Mouse (Mus musculus) cerebellum, postnatal 36 days (tissue): ENCODE measurements around the gene Ess2.

ENCODE experiments used
- DNase-seq, 2 experiments: peaks; one replicate each; pipeline ENCODE4 v3.0.0; 2021 to 2022; ENCODE audit warnings: mixed read lengths in 2 of 2

Gene Ess2

DNA sequence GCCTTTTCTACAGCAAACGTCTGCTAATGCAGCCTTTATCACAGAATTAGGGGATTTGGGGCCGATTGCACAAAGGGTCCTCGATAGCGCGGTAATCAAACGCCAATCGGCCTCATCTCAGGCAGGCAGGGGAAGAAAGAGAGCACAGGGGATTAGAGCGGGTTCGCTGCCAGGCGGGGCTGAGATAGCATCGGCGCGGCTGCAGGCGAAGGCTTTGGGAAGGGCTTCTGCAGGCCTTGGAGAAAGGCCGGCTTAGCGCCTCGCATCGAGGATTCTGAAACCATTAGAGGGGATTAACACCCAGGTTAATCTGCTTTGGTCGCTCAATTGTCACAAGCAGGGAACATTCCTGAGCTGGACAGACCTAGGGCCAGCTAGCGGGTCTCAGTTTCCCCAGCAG, 9.4 kb upstream of the Ess2 start:
- no peak for DNase-seq

DNA sequence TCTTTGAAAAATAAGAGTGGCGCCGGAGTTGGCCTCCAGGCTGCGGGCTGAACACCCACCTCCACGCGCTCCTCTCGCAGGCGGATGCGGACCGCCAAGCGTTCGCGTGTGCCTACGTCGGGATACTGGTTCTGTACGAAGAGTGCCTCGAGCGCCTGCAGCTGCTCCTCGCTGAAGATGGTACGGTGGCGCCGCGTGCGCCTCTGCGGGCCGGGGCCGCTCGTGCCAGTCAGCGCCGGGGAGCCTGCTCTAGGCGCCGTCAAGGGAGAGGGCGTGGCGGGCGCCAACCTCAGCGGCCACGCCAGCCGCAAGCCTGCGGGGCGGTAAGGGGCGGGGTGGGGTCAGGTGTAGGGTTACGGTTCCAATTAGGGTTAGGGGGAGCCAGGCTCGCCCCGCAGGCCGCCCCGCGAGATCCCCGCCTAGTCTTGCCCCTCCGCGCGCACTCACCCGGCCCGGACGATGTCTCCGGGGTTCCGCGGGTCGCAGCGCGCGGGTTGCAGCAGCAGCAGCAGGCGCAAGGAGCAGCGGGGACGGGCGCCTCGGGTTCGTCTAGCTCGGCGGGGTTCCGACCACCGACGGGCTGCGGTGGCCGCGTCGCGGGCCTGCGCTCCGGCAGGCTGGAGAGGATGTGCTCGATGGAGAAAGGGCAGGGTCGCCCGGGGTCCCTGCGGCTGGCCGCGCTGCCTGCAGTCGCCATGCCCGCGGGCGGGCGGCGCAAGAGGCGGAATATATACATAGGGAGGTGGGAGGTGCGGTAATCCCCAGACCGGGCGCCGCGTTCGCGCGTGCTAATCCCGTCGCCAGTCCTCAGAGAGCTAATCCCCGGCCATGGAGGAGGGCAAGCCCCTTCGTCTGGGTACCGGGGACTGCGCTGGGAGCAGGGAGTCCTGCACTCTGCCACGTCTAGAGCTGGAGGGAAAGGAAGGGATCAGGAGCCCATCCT, 3.4 kb upstream of the Ess2 start, which contains the start of gene Gsc2:
Gene Gsc2 (minus strand): TSS at position 753 of the 943 bp plus-strand sequence.
- no peak for DNase-seq

- no peak for DNase-seq
Observed at GRCm38 (mm10) chr16:17898462-17898861, 12.7 kb downstream of the Ess2 start, which contains the start of the genes Dgcr2 and Tssk2. Gene Dgcr2, minus strand, starts transcription at chr16:17898562. Gene Tssk2, plus strand, starts transcription at chr16:17898637.

DNA sequence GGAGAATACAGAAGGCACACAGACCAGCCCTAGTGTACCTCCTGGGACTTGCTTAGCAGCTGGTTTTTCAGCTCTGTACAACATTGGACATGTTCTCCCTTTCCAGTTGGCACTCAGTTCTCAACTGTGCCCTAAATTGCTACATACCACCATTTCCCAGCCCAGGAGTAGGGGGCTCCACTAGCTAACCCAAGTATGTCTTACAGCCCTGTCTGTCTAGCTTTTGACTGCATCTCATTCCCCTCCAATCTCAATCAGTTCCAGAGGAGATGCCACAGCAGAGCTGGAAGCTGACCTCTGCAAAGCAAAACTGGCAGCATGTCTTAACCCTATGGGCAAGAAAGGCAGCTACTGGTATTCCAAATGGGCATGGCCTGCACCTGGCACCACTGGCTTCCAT, 15.1 kb downstream of the Ess2 start:
- DNase-seq = no peak

- no peak for DNase-seq
Observed at GRCm38 (mm10) chr16:17893923-17894322, 17.2 kb downstream of the Ess2 start, which contains the start of gene Tssk1. Gene Tssk1, plus strand, starts transcription at chr16:17894223.

DNA sequence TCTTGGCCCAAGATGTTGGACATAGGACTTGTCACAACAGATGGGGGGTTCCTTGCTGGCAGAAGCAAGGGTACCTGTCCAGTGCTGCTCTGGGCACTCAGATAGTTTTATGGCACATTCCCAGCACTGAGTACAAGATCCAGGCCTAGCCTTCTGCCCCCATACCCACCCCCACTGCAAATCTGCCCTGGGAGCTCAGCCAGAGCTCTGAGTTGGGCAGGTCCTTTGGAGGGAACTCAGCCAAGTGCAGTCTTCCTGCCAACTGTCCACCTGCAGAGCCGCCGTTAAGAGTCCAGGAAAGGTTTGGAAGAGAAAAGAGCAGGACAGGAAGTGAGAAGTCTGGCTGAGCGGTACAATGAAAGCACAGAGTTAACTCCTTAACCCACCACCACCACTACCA, 18.5 kb downstream of the Ess2 start:
- DNase-seq = peak; percentile 89 to 91

GRCm38 (mm10) chr16:17891567-17891959, 19.6 kb downstream of the Ess2 start, which contains the start of gene Gm20518:
Gene Gm20518, minus strand, starts transcription at chr16:17891671.
- peak; percentile 100 for DNase-seq

DNA sequence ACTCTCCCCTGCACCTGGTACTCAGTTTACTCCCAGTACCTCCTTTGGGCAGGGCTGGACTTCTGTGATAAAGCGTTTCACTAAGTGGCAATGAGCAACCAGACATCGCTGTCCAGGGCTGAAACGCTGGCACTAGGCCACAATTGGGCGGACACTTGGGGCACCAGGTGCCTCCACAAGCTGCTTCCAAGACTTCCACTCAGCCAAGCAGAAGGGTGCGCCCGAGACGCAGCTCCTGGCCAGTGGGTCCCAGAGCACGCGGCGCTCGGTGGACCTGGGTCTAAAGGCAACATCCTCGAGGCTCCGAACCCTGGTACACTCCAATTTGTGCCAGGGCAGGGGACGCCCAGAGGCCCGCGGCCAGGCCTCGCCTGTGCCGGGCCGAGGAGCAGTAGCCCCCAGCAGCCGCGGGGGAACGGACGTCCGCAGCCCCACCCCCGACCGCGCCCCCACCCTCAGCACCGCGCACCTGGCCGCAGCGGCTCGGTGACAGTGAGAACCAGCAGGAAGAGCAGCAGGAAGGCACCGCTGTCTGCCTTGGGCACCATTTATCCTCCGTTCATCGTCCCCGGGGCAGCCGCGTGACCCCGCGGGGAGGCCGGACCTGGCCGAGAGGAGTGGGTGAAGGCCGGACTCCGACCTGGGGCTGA, 20.1 kb downstream of the Ess2 start:
- peak; percentile 93 to 94 for DNase-seq

DNA sequence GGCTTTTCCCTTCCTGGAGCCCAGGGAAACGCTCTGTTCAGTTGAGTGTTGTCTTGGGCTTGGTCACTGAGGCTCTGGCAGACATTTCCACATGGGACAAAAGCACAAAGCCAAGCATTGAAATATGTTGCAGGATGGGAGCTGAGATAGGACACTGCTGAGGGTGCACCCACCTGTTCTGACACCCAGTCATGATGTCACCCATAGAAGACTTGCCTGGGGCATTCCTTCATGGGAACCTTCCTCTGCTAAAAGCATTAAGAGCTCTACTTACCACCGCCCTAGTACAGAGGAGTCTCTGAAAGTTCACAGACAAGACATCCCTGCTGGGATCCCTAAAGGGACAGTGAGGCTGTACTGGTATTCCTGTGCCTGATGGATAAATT, 20.8 kb downstream of the Ess2 start:
- DNase-seq = no peak

GRCm38 (mm10) chr16:17889689-17890341, 21.3 kb downstream of the Ess2 start:
- DNase-seq = peak; percentile 32 to 34

GRCm38 (mm10) chr16:17884116-17884515, 27.0 kb downstream of the Ess2 start:
- DNase-seq = no peak

DNA sequence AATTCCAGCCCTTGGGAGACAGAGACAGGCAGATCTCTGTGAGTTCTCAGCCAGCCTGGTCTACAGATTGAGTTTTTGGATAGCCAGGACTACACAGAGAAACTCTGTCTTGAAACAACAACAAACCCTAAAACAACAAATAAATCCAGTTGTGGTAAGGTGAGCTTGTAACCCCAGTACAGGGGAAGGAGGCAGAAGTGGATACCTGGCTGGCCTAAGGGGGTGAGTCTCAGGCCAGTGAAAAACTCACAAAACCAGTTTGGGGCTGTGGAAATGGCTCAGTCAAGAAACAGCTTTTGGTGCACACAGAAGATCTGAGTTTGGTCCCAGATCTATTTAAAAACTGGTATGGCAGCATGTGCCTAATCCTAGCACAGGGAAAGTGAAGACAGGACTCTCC, 29.0 kb downstream of the Ess2 start:
- no peak for DNase-seq

GRCm38 (mm10) chr16:17879571-17879970, 31.6 kb downstream of the Ess2 start:
- DNase-seq = no peak

- DNase-seq = no peak
Observed at GRCm38 (mm10) chr16:17876096-17876495, 35.1 kb downstream of the Ess2 start.

DNA sequence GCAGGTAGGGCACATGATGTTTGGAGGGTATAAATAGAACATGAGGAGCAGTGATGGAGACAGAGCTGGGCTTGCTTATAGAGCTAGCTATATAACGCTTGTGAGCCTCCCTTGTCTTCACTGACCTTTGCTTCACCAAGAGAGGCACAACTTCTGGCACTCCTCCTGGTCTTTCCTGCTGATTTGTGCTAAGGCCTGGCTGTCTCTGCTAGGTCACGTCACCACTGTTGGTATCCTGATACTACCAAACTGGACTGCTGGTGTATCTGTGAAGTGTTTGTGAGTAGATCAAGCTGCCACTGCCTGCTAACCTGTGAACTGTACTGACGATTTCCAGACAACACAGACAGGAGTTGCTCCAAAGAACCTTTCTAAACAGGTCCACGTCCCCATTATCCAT, 36.0 kb downstream of the Ess2 start:
- DNase-seq = peak in 1 of 2 experiments; percentile 33

GRCm38 (mm10) chr16:17872995-17873394, 38.2 kb downstream of the Ess2 start:
- no peak for DNase-seq

DNA sequence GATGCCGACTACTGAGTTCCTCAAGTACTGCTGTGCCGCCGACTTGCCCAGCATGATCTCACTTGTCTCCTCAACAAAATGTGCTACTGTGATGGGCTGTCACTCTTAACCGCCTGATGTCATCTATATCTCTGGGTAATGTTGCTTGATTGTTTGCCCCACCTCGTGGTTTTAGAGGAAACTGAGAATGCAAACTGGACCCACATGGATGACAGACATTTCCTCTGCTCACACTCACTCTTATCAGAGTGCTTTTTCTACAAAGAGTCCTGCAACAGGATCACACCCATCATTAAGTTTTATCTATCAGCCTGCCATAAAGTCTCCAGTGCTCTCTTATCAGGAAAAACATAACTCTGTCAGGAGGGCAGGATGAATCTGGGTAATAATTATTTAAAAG, 39.9 kb downstream of the Ess2 start:
- no peak for DNase-seq

GRCm38 (mm10) chr16:17865770-17866169, 45.4 kb downstream of the Ess2 start:
- DNase-seq = peak in 1 of 2 experiments; percentile 35

DNA sequence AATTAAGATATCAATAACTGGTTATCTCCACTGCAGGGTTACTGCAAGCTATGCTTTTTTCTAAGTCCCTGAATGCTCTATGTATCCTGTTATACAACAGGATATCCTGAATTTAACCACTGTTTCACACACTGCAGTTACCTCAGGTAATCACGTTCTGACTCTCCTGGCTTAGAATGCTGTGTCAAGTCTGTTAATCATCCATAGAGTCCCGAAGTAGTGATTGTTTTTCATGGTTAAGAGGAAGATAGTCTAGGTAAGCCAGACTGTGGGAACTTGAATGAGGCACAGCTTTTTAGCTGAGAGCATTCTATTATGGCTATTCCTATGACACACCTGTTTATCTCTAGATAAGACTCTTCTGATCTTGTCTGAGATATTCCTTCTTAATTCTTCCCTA, 45.9 kb downstream of the Ess2 start:
- no peak for DNase-seq

- peak; percentile 54 to 58 for DNase-seq
Observed at GRCm38 (mm10) chr16:17858592-17858991, 52.6 kb downstream of the Ess2 start.

- DNase-seq = no peak
Observed at GRCm38 (mm10) chr16:17857157-17857556, 54.0 kb downstream of the Ess2 start.

GRCm38 (mm10) chr16:17853263-17853662, 57.9 kb downstream of the Ess2 start:
- DNase-seq = no peak

DNA sequence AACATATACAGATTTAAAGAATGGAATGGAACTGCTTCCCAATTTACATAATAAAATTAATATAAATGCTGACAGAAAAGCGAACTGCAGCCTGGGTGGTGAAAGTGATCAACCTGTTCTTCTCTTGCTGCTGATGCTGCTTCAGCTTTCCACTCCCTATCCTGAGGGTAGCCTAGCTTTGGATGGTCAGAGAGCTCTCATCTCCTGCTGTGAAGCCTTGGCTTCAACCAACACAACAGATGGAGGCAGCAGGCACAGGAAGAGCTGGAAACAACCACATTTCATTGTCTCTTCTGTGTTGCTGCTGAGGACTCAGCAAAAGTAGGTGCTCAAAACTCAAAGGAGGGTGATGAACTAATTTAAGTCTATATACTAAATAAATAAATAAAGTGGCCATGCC, 59.3 kb downstream of the Ess2 start:
- DNase-seq = peak; percentile 88 to 91
